Mouse (Mus musculus) cerebellum, adult (tissue): ENCODE results near the gene Tnfsf9.

Experiments used
- ATAC-seq: cut with Nextera tagmentation; 2 replicates; pipeline ENCODE4 v1.9.2; 2017; ENCODE audit warnings: mild to moderate bottlenecking, moderate library complexity, mixed read lengths; ENCODE audit not compliant: insufficient number of reproducible peaks, low FRiP score, low TSS enrichment

Tnfsf9 gene

GRCm38 (mm10) chr17:57094222-57094621 lies 10.9 kb upstream of the Tnfsf9 start:
- ATAC-seq: no peak

GRCm38 (mm10) chr17:57095855-57096622 lies 9.1 kb upstream of the Tnfsf9 start:
- peak; percentile 56; the same call in 1 of the 2 replicates for ATAC-seq

GRCm38 (mm10) chr17:57096623-57096920 lies 8.6 kb upstream of the Tnfsf9 start:
- ATAC-seq: peak; percentile 77; the same call in 1 of the 2 replicates

DNA sequence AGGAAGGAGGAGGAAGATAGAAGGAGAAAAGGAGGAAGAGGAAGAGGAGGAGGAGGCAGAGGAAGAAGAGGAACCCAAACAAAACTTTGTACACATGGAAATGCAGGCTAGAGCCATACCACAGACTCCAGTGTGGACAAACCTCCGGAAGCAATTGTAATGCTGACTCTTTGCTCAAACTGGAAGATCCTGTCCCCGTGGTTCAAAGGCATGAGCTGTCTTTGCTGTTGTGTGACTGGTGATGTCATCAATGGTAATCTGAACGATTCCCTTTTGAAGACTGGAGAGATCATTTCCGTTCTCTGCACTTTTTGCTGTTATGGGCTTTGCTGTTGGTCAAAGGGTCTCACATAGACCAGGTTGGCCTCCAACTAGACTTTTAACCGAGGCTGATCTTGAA lies 6.8 kb upstream of the Tnfsf9 start:
- no peak for ATAC-seq

DNA sequence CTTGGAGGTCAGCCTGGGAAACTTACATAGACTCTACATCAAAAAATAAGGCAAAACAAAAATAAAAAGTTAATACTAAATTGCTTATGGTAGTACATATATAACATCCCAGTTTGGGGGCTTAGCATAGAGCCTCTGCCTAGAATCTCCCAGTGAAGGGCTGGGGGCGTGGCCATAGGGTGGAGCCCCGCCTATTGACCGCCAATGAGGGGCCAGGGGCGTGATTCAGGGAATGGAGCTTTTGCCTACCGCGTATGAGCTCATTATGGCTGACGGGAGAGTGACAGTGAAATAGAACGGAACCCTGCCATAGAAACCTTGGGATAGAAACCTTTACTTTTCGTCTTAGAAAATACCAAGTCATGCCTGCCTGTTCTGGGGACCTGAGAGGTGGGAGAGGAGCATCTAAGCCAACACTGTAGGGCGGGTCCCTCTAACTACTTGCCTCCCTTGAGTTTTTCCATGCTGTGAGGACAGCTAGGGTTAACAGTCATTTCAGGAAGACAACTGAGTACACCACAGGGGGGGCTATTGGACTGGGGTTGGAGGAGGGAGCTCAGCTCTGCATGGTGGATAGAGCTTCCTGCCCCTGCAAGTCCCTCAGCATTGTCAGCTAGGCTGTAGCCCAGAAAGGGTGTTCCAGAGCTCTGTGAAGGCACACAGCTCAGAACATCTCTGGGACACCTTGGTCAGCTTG lies 5.3 kb upstream of the Tnfsf9 start:
- ATAC-seq: no peak

DNA sequence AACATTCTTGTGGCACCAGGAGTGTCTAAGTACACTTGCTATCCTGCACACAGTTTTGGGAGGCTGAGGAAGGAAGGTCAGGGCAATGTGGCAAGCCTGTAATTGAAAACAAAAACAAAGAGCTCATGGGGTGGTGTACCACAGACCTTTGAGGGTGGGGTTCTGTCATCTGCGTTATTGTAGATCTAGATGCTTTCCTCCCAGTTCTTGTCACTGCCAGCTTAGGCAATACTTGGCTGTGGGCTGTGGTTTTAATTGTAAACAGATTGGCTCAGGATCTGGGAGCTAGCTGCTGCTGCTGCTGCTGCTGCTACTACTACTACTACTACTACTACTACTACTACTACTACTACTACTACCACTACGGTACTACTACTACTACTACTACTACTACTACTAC lies 2.8 kb upstream of the Tnfsf9 start:
- no peak for ATAC-seq

DNA sequence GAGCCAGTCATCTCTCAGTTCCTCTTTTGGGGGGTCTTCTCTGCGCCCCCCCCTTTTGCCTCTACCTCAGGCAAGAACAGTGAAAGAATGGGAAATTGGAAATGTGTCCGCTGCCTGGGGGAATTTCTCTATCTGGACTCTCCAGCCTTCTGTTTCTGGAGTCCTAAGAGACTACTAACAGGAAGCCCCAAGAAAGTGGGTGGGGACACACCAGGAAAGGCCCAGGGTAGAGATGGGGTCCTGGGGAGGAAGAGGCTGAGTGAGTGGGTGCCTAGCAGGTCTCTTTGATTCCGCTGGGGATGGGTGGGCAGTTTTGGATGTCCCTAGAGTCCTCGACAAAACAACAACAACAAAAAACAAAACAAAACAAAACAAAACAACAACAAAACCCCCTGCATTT lies 629 bp upstream of the Tnfsf9 start:
- ATAC-seq: no peak

DNA sequence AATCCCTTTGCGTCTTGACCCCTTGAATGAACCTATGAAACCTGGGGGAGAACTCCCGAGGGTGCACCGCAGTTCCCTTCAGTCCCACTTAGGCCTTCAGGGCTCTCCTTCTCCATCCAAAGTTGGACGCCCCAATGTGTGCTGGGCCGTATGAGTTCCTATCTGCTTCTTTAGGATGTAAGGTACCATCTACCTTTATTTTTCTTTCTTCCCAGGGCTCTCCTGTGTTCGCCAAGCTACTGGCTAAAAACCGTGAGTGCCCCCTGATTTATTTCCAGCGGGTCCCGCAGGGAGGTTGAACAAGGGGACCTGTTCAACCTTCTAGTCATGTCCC lies 877 bp downstream of the Tnfsf9 start:
- ATAC-seq: no peak

DNA sequence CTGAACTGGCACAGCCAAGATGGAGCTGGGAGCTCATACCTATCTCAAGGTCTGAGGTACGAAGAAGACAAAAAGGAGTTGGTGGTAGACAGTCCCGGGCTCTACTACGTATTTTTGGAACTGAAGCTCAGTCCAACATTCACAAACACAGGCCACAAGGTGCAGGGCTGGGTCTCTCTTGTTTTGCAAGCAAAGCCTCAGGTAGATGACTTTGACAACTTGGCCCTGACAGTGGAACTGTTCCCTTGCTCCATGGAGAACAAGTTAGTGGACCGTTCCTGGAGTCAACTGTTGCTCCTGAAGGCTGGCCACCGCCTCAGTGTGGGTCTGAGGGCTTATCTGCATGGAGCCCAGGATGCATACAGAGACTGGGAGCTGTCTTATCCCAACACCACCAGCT lies 1.9 kb downstream of the Tnfsf9 start:
- ATAC-seq: no peak

- ATAC-seq: no peak
Measured at GRCm38 (mm10) chr17:57108040-57108665, 3.0 kb downstream of the Tnfsf9 start.

DNA sequence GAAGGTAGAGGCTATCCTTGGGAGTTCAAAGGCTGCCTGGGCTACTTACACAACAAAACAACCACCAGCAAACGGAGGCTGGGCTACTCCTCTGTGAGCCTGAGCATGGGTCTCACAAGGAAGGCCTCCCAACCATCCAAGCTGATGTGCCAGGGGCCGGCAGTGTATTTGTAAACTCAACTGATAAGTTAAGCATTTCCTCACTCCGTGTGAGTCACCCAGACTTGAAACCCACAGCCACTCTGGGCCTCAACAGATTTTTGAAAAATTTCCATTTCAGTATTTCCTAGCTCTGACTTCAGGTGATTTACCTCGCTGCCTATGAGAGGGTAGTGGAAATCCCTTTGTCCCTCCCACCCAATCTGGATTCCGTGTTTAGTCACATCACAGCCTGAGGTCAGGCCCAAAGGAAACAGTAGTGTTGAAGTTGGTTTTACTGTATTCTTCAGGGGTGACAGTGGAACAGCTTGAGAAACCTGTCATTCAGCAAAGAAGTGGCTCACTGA lies 3.6 kb downstream of the Tnfsf9 start:
- no peak for ATAC-seq

DNA sequence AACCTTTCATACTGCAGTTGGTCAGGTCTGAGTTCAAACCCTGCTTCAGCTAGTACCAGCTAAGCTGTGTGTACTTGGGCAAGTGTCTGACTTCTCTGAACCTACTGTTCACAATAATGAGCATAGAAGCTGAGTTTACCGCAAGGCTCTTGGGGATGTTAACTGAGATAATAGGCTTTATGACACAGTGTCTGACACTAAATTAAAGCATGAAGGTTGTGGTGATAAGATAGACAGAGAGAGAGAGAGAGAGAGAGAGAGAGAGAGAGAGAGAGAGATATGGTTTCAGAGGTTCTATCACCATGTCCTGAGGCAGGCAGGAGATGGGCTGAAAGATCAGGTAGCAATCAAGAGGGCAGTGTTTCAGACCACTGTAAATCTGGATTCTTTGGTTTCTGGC lies 4.9 kb downstream of the Tnfsf9 start:
- no peak for ATAC-seq

DNA sequence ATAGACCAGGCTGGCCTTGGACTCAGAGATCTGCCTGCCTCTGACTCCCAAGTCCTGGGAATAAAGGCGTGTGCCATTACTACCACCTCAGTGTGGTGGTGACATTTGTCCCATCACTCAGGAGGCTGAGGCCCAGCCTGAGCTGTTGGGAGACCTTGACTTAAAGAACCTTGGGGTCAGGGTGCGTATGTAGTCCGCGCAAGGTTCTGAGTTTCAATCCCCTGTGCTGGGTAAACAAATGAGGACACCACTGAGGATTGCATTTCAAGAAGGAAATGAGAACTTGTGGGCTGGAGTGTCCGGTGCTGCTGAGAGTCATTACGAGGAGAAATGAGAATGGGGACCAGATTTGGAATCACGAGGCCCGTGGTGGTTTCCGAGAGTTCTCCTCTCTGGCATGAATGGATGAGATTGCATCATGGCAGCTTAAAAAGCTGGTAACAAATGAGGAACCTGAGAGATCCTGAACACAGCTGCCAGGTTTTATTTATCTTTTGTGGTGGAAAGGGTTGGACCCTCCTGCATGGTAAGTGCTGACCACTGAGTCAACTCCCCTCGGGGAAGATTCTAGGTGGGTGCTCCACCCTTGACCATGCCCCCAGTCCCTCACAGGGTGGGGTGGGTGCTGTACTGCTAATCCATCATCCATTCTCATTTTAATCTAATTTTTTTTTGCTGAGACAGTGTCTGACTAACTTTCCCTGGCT lies 7.8 kb downstream of the Tnfsf9 start:
- ATAC-seq: no peak

GRCm38 (mm10) chr17:57116801-57117200 lies 11.7 kb downstream of the Tnfsf9 start:
- ATAC-seq: no peak

- no peak for ATAC-seq
Measured at GRCm38 (mm10) chr17:57118524-57119349, 13.6 kb downstream of the Tnfsf9 start.

DNA sequence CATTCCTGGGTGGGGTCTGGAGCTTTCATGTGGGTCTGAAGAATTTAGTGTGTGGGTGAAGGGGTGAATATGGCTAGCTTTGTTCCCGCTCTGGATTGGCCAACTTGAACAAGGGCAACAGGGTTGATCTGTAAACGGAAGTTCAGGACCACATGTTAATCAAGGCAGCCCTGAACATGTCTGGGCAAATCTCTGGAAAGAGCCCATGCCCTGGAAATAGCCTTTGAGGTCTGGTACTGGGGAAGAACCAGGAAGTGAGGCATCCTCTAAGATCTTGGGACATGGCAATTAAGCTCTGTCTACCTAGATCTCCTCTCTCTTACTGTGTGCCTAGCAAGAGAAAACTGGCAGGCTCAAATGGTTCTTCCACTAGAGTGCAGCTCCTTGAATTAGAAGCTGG lies 16.7 kb downstream of the Tnfsf9 start:
- ATAC-seq: no peak

DNA sequence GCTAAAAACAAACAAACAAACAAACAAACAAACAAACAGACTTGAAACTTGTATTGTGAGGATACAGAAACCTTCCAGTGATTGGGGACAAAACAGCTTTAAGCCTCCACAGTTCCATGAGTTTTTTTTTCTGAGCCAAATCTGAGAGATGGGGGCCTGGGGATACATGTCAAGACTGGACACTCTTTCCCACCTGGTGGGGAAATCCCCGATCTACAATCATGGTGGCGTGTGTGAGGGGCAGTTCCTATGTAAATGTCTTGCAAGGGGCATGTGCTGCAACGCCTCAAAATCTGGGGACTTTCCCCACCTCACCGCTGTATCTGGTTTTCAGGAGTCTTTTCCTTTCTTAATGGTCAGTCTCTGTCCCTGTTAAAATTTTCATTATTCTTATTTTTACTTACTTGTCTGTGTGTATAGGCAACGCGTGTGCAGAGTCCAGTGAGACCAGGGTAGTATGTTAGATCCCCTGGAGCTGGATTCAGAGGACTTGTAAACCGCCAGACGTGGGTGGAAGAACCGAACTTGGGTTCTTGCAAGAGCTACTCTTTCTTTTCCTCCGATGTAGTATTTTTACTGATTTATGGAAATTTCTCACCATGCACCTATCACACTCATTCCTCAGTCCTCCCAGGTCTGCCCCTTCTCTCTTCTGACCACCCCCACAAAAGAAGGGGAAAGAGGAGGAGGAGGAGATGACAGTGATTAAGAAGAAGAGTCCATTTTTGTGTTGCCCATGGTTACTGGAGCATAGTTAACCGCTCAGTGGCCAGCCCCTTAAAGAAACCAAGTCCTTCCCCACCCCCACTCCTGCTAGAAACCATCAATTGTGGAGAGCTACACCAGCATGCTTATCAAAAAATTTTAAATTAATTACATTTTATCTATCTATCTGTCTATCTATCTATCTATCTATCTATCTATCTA lies 18.3 kb downstream of the Tnfsf9 start:
- ATAC-seq: no peak

DNA sequence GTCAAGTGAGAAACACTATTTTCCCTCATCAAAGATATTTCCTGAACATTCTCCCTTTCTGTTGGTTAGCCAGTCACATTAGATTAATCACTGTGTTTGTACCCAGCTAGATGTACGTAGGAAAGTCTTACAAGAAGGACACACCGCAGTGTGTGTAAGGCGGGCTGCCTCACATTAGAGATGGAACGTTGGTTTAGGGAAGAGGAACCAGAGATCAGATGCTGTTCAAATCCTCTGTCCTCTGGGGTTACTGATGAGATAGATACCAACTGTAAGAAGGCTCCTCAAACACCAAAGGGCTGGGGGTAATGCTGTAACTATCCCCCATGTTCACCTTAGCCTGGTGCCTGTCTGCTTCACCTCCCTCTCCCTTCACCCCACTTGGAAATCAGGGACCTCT lies 19.7 kb downstream of the Tnfsf9 start:
- no peak for ATAC-seq
